Mouse (Mus musculus): ENCODE measurements around the gene Nptn.

DNA sequence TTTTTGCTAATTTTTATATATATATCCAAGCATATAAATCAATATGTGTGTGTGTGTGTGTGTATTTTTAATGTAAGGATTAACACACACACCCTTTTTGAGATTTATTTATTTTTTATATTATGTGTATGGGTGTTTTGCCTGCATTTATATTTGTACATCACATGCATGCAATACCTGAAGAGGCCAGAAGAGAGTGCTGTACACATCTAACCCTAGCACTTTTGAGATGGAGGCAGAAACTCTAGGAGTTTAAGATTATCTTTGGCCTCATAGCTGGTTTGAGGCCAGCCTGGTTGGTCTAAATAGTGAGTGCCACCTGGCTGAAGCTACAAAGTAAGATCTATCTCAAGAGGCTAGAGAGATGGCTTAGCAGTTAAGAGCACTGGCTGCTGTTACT, 14.4 kb upstream of the Nptn start:
- 0 out of 2 replicates have a peak, but pooled peaks have one; percentile 14 for TF ChIP-seq CTCF (IDR thresholded peaks at IDR 0.05; ENCODE audit: low read depth, low read length)
- TF ChIP-seq POLR2AphosphoS5 (IDR thresholded peaks at IDR 0.05; ENCODE audit: insufficient replicate concordance, low read depth, low read length): no peak
- no peak for TF ChIP-seq GATA1 (IDR thresholded peaks at IDR 0.05; ENCODE audit: borderline replicate concordance, low read length)
- TF ChIP-seq TAL1 (conservative IDR thresholded peaks at IDR 0.05; ENCODE audit: low read depth, low read length): no peak
